Mouse (Mus musculus) liver, embryonic 12.5 days (tissue): ENCODE data around the gene Zbtb16. TPM values are rescaled to one million over a fixed set of nuclear protein-coding genes. Genes with fewer than 3 reads are reported as not detected.
A peak's percentile ranks its signal among the peaks of the same experiment; 100 is the strongest.

Experiments used
- ATAC-seq: fragments of 200-750 bp; cut with Nextera tagmentation; 2 replicates; pipeline ENCODE4 v1.8.0; 2017; ENCODE audit warnings: moderate number of reproducible peaks, mild to moderate bottlenecking, moderate library complexity
- H3K27ac ChIP-seq: fragments of 300-500 bp; sonication (generic); 2 replicates; pipeline ENCODE4 v1.5.1; 2016; ENCODE audit warnings: mild to moderate bottlenecking
- H3K27me3 ChIP-seq: fragments of 300-500 bp; sonication (generic); replicated peaks from 2 replicates; pipeline ENCODE4 v1.6.1; 2016; ENCODE audit warnings: mild to moderate bottlenecking, moderate library complexity
- H3K36me3 ChIP-seq: fragments of 300-500 bp; sonication (generic); 2 replicates; pipeline ENCODE4 v1.6.1; 2016; ENCODE audit warnings: mild to moderate bottlenecking, moderate library complexity
- H3K4me1 ChIP-seq: fragments of 300-500 bp; sonication (generic); 2 replicates; pipeline ENCODE4 v1.6.1; 2016
- H3K4me2 ChIP-seq: fragments of 300-500 bp; sonication (generic); 2 replicates; pipeline ENCODE4 v1.6.1; 2016; ENCODE audit warnings: mild to moderate bottlenecking, moderate library complexity
- H3K4me3 ChIP-seq: fragments of 300-500 bp; sonication (generic); 2 replicates; pipeline ENCODE4 v1.5.1; 2016; ENCODE audit warnings: mild to moderate bottlenecking, moderate library complexity
- H3K9ac ChIP-seq: fragments of 300-500 bp; sonication (generic); 2 replicates; pipeline ENCODE4 v1.6.1; 2016; ENCODE audit warnings: mild to moderate bottlenecking, moderate library complexity
- H3K9me3 ChIP-seq: fragments of 300-500 bp; sonication (generic); replicated peaks from 2 replicates; pipeline ENCODE4 v1.6.1; 2016; ENCODE audit warnings: mild to moderate bottlenecking, moderate library complexity
- WGBS: fragments of 180-500 bp; shearing (Covaris S2); methylation state at CpG from one replicate; pipeline ENCODE4 v1.1.7; 2016; ENCODE audit not compliant: insufficient replicate concordance; 5-methylcytosine and 5-hydroxymethylcytosine counted together
- polyA plus RNA-seq: library from polyadenylated mRNA; unstranded; fragments of >200 nt; fragmentation: Nextera tagmentation; extraction: Ambion mirVana; gene quantifications from 2 replicates; pipeline ENCODE4 v1.2.1, GENCODE M21; 2016

Zbtb16 gene
- polyA plus RNA-seq, 1 experiment from 2014 or later: 1.6 TPM

DNA sequence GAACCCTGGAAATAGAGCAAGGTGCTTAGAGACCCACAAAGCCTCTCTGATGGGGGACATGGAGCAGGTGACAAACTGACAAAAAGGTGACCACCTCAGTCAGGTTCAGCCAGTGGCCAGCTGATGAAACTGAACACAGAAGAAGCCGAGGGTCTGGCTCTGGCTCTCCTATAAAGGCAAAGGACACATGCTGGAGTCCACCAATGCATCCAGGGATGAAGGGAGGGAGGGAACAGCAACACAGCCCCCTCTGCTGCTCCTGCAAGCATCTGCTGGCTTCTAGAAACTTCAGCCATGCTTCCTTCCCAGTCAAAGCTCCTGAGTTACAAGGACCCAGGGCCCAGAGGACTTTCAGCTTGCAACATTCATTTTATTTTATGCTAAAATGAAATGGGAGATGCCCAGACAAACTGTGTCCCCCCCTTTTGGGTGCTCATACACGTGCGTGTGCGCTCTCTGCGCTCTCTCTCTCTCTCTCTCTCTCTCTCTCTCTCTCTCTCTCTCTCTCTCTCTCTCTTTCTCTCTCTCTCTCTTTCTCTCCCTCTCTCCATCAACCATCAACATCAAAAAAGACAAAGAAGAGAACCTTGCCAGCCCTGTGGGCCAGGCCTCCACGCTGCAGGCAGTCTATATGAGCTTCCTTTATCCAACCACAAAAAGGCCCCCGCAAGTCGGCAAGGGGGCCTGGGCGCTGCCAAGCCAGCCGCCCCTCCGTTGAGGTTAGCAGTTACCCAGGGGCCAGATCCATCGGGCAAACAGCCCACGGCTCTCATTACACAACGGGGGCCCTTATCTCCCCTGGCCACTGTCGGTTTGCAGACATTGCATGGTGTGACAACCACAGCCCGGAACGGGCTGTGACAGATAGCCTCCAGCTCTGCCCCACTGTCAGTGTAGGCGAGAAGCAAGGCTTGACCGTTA, 21.8 kb downstream of the Zbtb16 start:
- Histone ChIP-seq H3K4me2 (peak overlapping the region; percentile 62), H3K4me3 (peak overlapping the region; percentile 30), H3K36me3 (no peaks in the 10 kb centered on the region), H3K9me3 (no peaks in the 10 kb centered on the region), H3K27ac (peak overlapping the region; percentile 82), H3K9ac (peak overlapping the region; percentile 45), H3K27me3 (peaks cover 53% of the 10 kb centered on the region), H3K4me1 (peaks cover 79% of the 10 kb centered on the region)
- peak; percentile 93 for ATAC-seq
- WGBS: 9% methylated on average over 19 of the region's 19 CpGs

GRCm38 (mm10) chr9:48812352-48812751, 23.7 kb downstream of the Zbtb16 start:
- Histone ChIP-seq H3K36me3 (no peaks in the 10 kb centered on the region), H3K4me1 (peaks cover 77% of the 10 kb centered on the region), H3K9me3 (no peaks in the 10 kb centered on the region), H3K27ac (no peak overlapping the region), H3K4me2 (no peak overlapping the region), H3K27me3 (peaks cover 70% of the 10 kb centered on the region), H3K4me3 (no peak overlapping the region), H3K9ac (no peak overlapping the region)
- 79% methylated on average over 6 of the region's 6 CpGs for WGBS
- ATAC-seq: no peak

- Histone ChIP-seq H3K4me1 (peaks cover 81% of the 10 kb centered on the region), H3K4me2 (peak overlapping the region; percentile 15; the same call in 1 of the 2 replicates), H3K9ac (no peak overlapping the region), H3K36me3 (no peaks in the 10 kb centered on the region), H3K9me3 (no peaks in the 10 kb centered on the region), H3K27me3 (peaks cover 60% of the 10 kb centered on the region), H3K27ac (no peak overlapping the region), H3K4me3 (no peak overlapping the region)
- WGBS: 30% methylated on average over 6 of the region's 6 CpGs
- no peak for ATAC-seq
Observed at GRCm38 (mm10) chr9:48806591-48806990, 29.4 kb downstream of the Zbtb16 start.

- Histone ChIP-seq H3K36me3 (no peaks in the 10 kb centered on the region), H3K4me1 (peaks cover 86% of the 10 kb centered on the region), H3K9ac (no peak overlapping the region), H3K27ac (no peak overlapping the region), H3K9me3 (no peaks in the 10 kb centered on the region), H3K4me3 (no peak overlapping the region), H3K4me2 (no peak overlapping the region), H3K27me3 (peaks cover 52% of the 10 kb centered on the region)
- WGBS: 53% methylated on average over 8 of the region's 8 CpGs
- ATAC-seq: no peak
Observed at GRCm38 (mm10) chr9:48805850-48806249, 30.2 kb downstream of the Zbtb16 start.

DNA sequence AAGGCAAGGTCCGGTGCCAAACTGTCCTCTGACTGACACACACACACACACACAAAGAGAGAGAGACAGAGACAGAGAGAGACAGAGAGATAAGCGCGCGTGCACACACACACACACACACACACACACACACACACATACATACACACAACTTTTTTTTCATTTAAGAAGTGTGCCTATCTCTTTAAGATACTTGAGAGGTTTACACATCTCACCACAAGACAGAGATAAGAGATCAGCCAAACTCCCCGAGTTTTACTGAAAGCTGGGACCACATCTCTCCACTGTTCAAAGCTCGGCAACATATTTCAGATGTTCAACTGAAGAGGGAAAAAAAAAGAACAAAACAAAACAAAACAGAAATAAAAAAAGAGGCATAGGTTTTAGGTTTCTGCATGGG, 31.5 kb downstream of the Zbtb16 start:
- ATAC-seq: no peak
- H3K27me3 ChIP-seq: peaks cover 41% of the 10 kb centered on the region
- H3K4me3 ChIP-seq: no peak overlapping the region
- 39% methylated on average over 5 of the region's 6 CpGs for WGBS
- no peaks in the 10 kb centered on the region for H3K36me3 ChIP-seq
- H3K27ac ChIP-seq: no peak overlapping the region
- H3K4me2 ChIP-seq: no peak overlapping the region
- no peak overlapping the region for H3K9ac ChIP-seq
- no peaks in the 10 kb centered on the region for H3K9me3 ChIP-seq
- peaks cover 87% of the 10 kb centered on the region for H3K4me1 ChIP-seq

DNA sequence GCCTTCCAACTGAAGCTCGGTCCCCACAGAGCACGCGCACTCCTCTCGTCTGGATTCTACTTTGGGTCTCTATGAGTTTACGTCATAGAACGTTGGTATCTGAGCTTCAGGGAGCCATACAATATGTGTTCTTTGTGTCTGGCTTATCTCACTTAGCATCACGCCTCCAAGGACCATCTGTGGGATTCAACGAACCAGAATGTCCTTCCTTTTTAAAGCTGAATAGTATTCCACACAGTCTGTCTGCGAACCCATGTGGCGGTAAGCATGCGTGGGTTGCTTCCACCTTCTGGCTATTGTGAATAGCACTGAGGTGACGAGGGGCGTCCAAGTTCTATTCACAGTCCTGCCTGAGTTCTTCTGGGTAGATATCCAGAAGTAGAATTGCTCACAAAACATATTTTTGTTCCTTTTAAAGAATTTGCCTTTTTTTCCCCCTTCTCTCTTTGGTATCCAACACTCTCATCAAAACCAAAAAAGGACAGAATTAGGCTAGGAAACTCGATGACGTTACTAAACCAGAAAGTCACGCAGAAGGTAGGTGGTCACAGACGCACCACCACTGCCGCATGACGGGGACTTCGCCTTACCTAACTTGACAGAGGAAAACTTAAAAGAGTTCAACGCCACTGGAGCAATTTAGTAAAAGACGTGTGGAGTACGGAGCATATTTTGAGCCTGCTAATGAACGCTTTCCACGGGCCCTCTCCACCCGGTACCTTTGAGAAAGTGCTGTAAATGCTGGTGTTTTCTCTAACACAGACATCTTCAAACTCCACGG, 32.4 kb downstream of the Zbtb16 start:
- H3K9ac ChIP-seq: no peak overlapping the region
- H3K4me3 ChIP-seq: no peak overlapping the region
- no peaks in the 10 kb centered on the region for H3K9me3 ChIP-seq
- peaks cover 42% of the 10 kb centered on the region for H3K27me3 ChIP-seq
- WGBS: 82% methylated on average over 27 of the region's 27 CpGs
- no peak for ATAC-seq
- H3K27ac ChIP-seq: no peak overlapping the region
- H3K36me3 ChIP-seq: no peaks in the 10 kb centered on the region
- no peak overlapping the region for H3K4me2 ChIP-seq
- peaks cover 79% of the 10 kb centered on the region for H3K4me1 ChIP-seq

DNA sequence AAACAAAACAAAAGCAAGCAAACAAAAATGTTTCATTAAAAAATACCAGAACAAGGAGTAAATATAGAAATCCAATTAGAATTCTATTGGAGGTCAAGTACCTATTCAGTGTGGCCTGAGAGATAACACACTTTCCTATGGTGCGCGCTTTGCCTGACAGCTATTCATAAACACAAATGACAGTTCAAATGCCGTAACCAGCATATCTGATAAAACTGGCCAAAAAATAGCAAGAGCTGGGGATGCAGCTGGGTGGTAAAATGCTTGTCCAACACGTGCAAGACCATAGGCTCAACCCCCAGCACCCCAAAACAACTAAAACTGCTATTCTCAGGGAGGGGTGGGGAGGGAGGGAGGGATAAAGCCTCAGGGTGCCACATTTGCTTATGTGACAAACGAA, 33.6 kb downstream of the Zbtb16 start:
- no peaks in the 10 kb centered on the region for H3K36me3 ChIP-seq
- no peaks in the 10 kb centered on the region for H3K9me3 ChIP-seq
- 27% methylated on average over 5 of the region's 5 CpGs for WGBS
- peak overlapping the region; percentile 40; the same call in 1 of the 2 replicates for H3K27ac ChIP-seq
- H3K9ac ChIP-seq: no peak overlapping the region
- H3K4me2 ChIP-seq: peak overlapping the region; percentile 25
- no peak overlapping the region for H3K4me3 ChIP-seq
- peaks cover 67% of the 10 kb centered on the region for H3K4me1 ChIP-seq
- no peak for ATAC-seq
- peaks cover 38% of the 10 kb centered on the region for H3K27me3 ChIP-seq

- no peak overlapping the region for H3K4me3 ChIP-seq
- no peak overlapping the region for H3K4me2 ChIP-seq
- no peaks in the 10 kb centered on the region for H3K36me3 ChIP-seq
- WGBS: 72% methylated on average over 5 of the region's 5 CpGs
- H3K27ac ChIP-seq: no peak overlapping the region
- ATAC-seq: no peak
- H3K27me3 ChIP-seq: peaks cover 43% of the 10 kb centered on the region
- H3K9me3 ChIP-seq: no peaks in the 10 kb centered on the region
- H3K4me1 ChIP-seq: peaks cover 57% of the 10 kb centered on the region
- H3K9ac ChIP-seq: no peak overlapping the region
Observed at GRCm38 (mm10) chr9:48801322-48801721, 34.7 kb downstream of the Zbtb16 start.

GRCm38 (mm10) chr9:48800627-48801026, 35.4 kb downstream of the Zbtb16 start:
- ATAC-seq: peak; percentile 35; the same call in 1 of the 2 replicates
- no peak overlapping the region for H3K27ac ChIP-seq
- no peaks in the 10 kb centered on the region for H3K9me3 ChIP-seq
- peaks cover 43% of the 10 kb centered on the region for H3K27me3 ChIP-seq
- no peak overlapping the region for H3K4me3 ChIP-seq
- H3K4me1 ChIP-seq: peaks cover 54% of the 10 kb centered on the region
- no peak overlapping the region for H3K4me2 ChIP-seq
- 48% methylated on average over 8 of the region's 8 CpGs for WGBS
- no peak overlapping the region for H3K9ac ChIP-seq
- no peaks in the 10 kb centered on the region for H3K36me3 ChIP-seq

- peaks cover 37% of the 10 kb centered on the region for H3K27me3 ChIP-seq
- H3K4me2 ChIP-seq: no peak overlapping the region
- H3K27ac ChIP-seq: no peak overlapping the region
- H3K4me3 ChIP-seq: no peak overlapping the region
- no peak overlapping the region for H3K9ac ChIP-seq
- no peak for ATAC-seq
- WGBS: 70% methylated on average over 6 of the region's 6 CpGs
- H3K4me1 ChIP-seq: peaks cover 61% of the 10 kb centered on the region
- no peaks in the 10 kb centered on the region for H3K36me3 ChIP-seq
- no peaks in the 10 kb centered on the region for H3K9me3 ChIP-seq
Observed at GRCm38 (mm10) chr9:48798044-48798443, 38.0 kb downstream of the Zbtb16 start.

DNA sequence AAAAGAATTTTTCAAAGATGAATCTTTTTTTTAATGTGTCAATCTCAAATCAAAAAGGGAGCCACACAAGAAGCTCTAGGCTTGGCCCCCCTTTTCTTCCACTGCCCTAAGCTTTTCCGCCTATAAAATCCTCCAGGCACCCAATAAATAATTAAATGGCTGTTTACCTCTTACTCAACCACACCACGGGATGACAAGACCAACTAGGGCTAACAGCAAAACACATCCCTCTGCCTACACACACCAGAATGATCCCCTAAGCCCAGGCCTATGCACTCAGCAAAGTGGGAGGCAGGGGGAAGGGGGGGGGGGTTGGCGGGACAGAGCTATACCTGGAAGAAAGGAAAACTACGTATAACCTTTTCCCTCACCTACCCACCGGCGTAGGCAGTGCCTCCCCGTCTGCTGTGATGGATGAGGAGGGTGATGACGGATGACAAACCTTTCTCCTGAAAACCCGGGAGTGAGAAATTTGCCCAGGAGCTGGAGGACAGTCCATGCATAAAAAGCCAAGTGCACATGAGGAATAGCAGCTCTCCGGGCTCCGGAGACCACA, 39.7 kb downstream of the Zbtb16 start:
- Histone ChIP-seq H3K36me3 (no peaks in the 10 kb centered on the region), H3K9me3 (no peaks in the 10 kb centered on the region), H3K27me3 (peaks cover 44% of the 10 kb centered on the region), H3K4me3 (no peak overlapping the region), H3K4me1 (peaks cover 52% of the 10 kb centered on the region), H3K27ac (no peak overlapping the region), H3K4me2 (no peak overlapping the region), H3K9ac (no peak overlapping the region)
- ATAC-seq: no peak
- WGBS: 64% methylated on average over 11 of the region's 11 CpGs

- Histone ChIP-seq H3K9me3 (no peaks in the 10 kb centered on the region), H3K4me3 (no peak overlapping the region), H3K9ac (no peak overlapping the region; the same call in 1 of the 2 replicates), H3K4me1 (peaks cover 45% of the 10 kb centered on the region), H3K27me3 (peaks cover 44% of the 10 kb centered on the region), H3K27ac (no peak overlapping the region), H3K36me3 (no peaks in the 10 kb centered on the region), H3K4me2 (no peak overlapping the region; the same call in 1 of the 2 replicates)
- ATAC-seq: peak; percentile 30; the same call in 1 of the 2 replicates
- 69% methylated on average over 10 of the region's 10 CpGs for WGBS
Observed at GRCm38 (mm10) chr9:48795740-48796139, 40.3 kb downstream of the Zbtb16 start.
